Mouse (Mus musculus): ENCODE measurements around the gene Traf3. TPM values are rescaled to one million over a fixed set of nuclear protein-coding genes. Genes with fewer than 3 reads are reported as not detected.

Gene Traf3
- polyA plus RNA-seq, 1 experiment from 2014 or later = 10.1 TPM

DNA sequence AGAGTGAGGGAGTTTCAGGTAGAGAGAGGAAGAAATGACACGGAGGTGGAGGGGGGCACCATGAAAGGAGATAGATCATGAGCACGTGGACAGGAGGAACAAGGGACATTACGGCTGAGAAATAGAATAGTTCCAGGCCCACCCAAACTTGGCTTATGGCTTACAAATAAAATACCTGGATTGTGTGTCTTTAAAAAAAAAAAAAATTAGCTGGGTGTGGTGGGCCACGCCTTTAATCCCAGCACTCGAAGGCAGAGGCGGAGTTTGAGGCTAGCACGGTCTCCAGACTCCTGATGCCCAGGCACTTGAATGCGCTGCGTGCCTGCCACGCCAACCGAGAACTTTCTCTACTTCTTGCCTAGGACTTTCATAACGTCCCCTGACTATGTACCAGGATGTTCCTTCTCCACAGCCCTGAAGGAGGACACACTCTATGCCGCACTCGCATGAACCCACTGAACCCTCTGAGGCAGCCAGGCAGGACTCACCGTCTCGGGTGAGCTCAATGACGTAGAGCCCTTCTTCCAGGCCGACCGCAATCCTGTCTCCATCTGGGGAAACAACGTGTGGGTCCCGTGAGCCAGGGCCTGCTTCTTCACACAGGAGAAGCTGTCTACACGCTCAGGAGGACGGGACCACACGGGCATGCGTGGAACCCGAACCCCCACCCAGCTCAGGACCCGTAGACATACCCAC, 135.3 kb downstream of the Traf3 start:
- Histone ChIP-seq H3K4me2 (no peak overlapping the region), H3K27ac (no peak overlapping the region), H3K4me3 (replicated peaks) (no peak overlapping the region), H3K9ac (no peak overlapping the region), H3K27me3 (no peaks in the 10 kb centered on the region), H3K36me3 (peaks cover 97% of the 10 kb centered on the region), H3K9me3 (replicated peaks) (no peaks in the 10 kb centered on the region), H3K4me1 (no peaks in the 10 kb centered on the region)
- ATAC-seq (replicated peaks; ENCODE audit: low FRiP score) = no peak
- 95% methylated on average over 27 of the region's 27 CpGs for WGBS

DNA sequence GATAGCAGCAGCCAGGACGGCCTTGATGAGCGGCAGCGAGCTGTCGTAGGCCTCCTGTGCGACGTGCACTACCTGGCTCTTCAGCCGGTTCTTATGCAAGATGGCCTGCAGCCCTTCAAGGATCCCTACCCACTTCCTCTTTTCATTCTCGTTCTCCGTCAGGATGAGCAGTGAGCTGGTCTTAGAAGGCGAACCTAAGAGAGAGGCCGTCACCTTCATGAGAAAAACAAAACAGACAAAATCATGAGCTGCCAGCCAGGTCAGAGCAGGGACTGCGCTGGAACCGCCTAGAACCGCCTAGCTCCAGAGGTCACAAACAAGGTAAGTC, 135.8 kb downstream of the Traf3 start:
- Histone ChIP-seq H3K4me3 (replicated peaks) (no peak overlapping the region), H3K27me3 (no peaks in the 10 kb centered on the region), H3K9me3 (replicated peaks) (no peaks in the 10 kb centered on the region), H3K4me2 (no peak overlapping the region), H3K4me1 (no peaks in the 10 kb centered on the region), H3K36me3 (peaks cover 97% of the 10 kb centered on the region), H3K9ac (no peak overlapping the region), H3K27ac (no peak overlapping the region)
- WGBS = 90% methylated on average over 14 of the region's 14 CpGs
- ATAC-seq (replicated peaks; ENCODE audit: low FRiP score) = no peak

DNA sequence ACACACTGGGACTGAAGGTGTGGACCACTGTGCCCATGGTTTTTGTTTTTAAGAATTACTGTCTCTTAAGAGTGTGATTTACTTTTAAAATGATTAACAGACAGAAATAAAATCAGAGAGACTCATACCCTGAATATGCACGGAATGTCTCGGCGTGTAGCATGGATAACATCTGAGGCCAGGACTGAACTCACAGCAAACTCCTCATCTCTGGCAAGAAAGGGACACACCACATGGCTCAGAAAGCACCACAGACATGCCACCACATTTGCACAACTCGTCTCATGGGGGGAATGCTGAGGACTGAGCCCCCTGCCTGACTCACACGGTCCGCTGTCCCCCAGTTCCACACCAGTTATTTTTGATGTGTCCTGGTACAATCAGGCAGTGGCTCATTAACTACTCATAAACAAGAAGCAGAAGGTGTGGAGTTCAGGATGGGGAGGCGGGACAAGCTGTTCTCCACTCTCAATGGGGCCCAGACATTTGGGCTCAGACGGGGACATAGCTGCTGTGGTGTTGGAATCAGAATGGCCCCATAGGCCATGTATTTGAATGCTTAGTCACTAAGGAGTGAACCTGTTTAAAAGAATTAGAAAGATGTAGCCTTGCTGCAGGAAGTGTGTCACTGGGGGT, 137.7 kb downstream of the Traf3 start:
- no peak overlapping the region for H3K4me2 ChIP-seq
- no peak for ATAC-seq (replicated peaks; ENCODE audit: low FRiP score)
- peaks cover 95% of the 10 kb centered on the region for H3K36me3 ChIP-seq
- H3K4me1 ChIP-seq = no peaks in the 10 kb centered on the region
- H3K27me3 ChIP-seq = no peaks in the 10 kb centered on the region
- no peaks in the 10 kb centered on the region for H3K9me3 ChIP-seq (replicated peaks)
- 74% methylated on average over 8 of the region's 8 CpGs for WGBS
- H3K9ac ChIP-seq = no peak overlapping the region
- H3K27ac ChIP-seq = no peak overlapping the region
- no peak overlapping the region for H3K4me3 ChIP-seq (replicated peaks)

DNA sequence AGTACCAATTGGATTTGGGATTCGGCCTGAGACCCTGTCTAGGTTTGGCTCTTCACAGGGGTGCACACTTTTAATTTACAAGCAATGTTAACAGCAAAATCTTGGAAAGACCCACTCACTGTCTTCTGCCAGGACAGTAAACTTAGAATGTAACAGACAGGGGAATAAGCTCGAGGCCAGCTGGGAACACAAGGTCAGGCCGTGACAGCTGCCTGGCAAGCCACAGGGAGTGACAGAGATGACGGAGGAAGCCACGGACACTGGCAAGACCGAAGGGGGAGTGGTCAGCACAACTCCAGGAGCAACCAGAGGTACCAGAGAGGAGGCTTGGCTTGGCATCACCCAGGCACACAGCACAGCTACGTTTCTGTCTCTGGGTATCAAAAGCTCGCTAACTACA, 140.7 kb downstream of the Traf3 start:
- H3K4me2 ChIP-seq = no peak overlapping the region
- H3K27me3 ChIP-seq = no peaks in the 10 kb centered on the region
- H3K27ac ChIP-seq = no peak overlapping the region
- WGBS = 82% methylated on average over 8 of the region's 8 CpGs
- H3K9me3 ChIP-seq (replicated peaks) = no peaks in the 10 kb centered on the region
- ATAC-seq (replicated peaks; ENCODE audit: low FRiP score) = no peak
- H3K4me3 ChIP-seq (replicated peaks) = no peak overlapping the region
- no peak overlapping the region for H3K9ac ChIP-seq
- peaks cover 98% of the 10 kb centered on the region for H3K36me3 ChIP-seq
- H3K4me1 ChIP-seq = no peaks in the 10 kb centered on the region

DNA sequence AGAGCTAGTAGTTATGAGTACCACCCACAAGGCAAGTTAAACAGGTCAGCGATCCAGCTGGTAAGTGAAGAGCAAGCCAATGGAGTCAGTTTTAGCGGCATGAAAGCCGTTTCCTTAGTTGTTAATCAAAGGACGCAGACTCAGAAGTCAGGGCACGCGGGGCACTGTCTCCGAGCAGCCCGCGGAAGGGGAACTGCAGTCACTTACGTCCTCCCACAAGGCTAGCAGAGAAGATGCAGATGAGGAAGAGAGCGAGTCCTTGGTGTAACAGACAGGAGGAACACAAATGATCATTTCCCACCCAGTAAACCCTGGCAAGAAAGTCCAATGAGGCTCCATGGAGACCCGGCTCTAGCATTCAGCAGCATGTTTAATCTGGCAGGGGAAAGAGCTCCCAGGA, 143.1 kb downstream of the Traf3 start:
- Histone ChIP-seq H3K9ac (no peak overlapping the region), H3K27me3 (no peaks in the 10 kb centered on the region), H3K36me3 (peaks cover 98% of the 10 kb centered on the region), H3K4me3 (replicated peaks) (no peak overlapping the region), H3K27ac (0 out of 2 replicates have a peak overlapping the region, but pooled peaks have one; percentile 6), H3K4me2 (no peak overlapping the region), H3K4me1 (no peaks in the 10 kb centered on the region), H3K9me3 (replicated peaks) (no peaks in the 10 kb centered on the region)
- ATAC-seq (replicated peaks; ENCODE audit: low FRiP score) = no peak
- WGBS = 59% methylated on average over 12 of the region's 12 CpGs

DNA sequence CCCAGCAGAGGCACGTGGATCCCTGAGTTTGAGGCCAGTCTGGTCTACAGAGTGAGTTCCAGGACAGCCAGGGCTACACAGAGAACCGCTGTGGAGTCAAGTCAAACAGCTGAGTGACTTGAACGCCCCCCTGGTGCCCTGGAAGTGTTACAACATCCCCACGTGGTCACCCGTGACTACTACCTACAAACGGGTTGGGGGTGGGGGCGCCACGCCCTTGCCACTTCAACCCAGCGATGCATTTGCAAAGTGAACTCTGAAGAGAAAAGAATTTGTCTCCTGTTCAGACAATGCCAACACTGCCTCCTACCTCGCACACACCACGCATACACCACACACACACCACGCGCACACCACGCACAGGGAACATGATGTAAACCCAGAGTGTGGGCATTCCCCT, 143.8 kb downstream of the Traf3 start:
- Histone ChIP-seq H3K36me3 (peaks cover 98% of the 10 kb centered on the region), H3K27me3 (no peaks in the 10 kb centered on the region), H3K4me1 (no peaks in the 10 kb centered on the region), H3K4me3 (replicated peaks) (no peak overlapping the region), H3K27ac (no peak overlapping the region), H3K9ac (no peak overlapping the region), H3K4me2 (no peak overlapping the region), H3K9me3 (replicated peaks) (no peaks in the 10 kb centered on the region)
- ATAC-seq (replicated peaks; ENCODE audit: low FRiP score) = no peak
- WGBS = 85% methylated on average over 14 of the region's 14 CpGs

DNA sequence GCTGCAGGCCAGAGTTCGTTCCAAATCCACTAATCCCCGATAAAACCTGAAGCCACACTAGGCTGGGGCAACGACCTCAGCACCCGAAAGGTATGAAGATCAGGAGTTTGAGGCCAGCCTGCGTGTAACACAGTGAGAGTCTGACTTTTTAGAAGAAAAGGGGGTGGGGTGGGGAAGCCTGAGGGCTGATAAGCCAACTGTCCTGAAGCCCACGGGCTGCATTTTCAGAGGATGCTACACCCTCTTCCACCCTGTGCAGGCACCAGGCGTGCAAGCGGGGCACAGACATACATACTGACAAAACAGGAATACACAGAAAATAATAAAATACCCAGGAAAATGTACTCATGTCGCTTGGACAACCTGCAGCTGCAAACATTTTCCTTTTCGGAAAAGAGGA, 145.6 kb downstream of the Traf3 start:
- H3K4me3 ChIP-seq (replicated peaks) = no peak overlapping the region

DNA sequence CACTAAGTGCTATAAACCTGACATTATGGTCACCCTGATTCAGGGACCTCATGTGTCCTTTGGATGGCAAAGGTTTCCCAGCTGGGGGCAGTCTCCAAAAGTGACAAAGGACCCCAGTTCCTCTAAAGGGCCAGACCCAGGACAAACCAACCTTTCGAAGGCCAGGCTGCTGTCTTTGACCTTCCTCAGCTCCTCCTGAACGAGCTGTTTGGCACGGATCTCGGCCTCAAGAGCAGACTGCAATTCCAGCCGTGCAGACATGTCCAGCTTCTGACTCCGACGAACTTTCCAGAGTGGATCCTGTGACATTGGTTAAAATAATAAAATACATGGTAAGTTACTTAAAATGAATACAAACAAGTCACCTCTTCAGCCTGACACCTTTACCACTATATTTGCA, 148.1 kb downstream of the Traf3 start:
- Histone ChIP-seq H3K4me3 (replicated peaks) (no peak overlapping the region), H3K27me3 (no peaks in the 10 kb centered on the region), H3K4me2 (no peak overlapping the region), H3K36me3 (peaks cover 100% of the 10 kb centered on the region), H3K9ac (no peak overlapping the region), H3K27ac (no peak overlapping the region), H3K9me3 (replicated peaks) (no peaks in the 10 kb centered on the region), H3K4me1 (no peaks in the 10 kb centered on the region)
- 94% methylated on average over 7 of the region's 7 CpGs for WGBS
- ATAC-seq (replicated peaks; ENCODE audit: low FRiP score) = no peak

More for the DNA sequence above, 145.6 kb downstream of the Traf3 start:
- H3K27me3 ChIP-seq = no peaks in the 10 kb centered on the region
- no peaks in the 10 kb centered on the region for H3K9me3 ChIP-seq (replicated peaks)
- H3K9ac ChIP-seq = no peak overlapping the region
- no peaks in the 10 kb centered on the region for H3K4me1 ChIP-seq
- WGBS = 92% methylated on average over 10 of the region's 10 CpGs
- no peak for ATAC-seq (replicated peaks; ENCODE audit: low FRiP score)
- peaks cover 98% of the 10 kb centered on the region for H3K36me3 ChIP-seq
- no peak overlapping the region for H3K27ac ChIP-seq
- H3K4me2 ChIP-seq = no peak overlapping the region

Other genes with a start within 250 kb of the Traf3 start
- 12.1 and 14.0 TPM in 2 replicates for gene Ankrd9, start 187.3 kb upstream of the Traf3 start, polyA plus RNA-seq (2015; fragmentation: Nextera tagmentation; extraction: Ambion mirVana)
- gene Rcor1, start 127.0 kb upstream of the Traf3 start, polyA plus RNA-seq (2015; fragmentation: Nextera tagmentation; extraction: Ambion mirVana) = 10.0 and 10.5 TPM in 2 replicates
- not detected in 2 replicates for gene 4930595D18Rik, start 18.1 kb downstream of the Traf3 start, polyA plus RNA-seq (2015; fragmentation: Nextera tagmentation; extraction: Ambion mirVana)
- 43.7 and 43.9 TPM in 2 replicates for gene Amn, start 104.7 kb downstream of the Traf3 start, polyA plus RNA-seq (2015; fragmentation: Nextera tagmentation; extraction: Ambion mirVana)
- 31.9 and 40.0 TPM in 2 replicates for gene Cdc42bpb, start 211.3 kb downstream of the Traf3 start, polyA plus RNA-seq (2015; fragmentation: Nextera tagmentation; extraction: Ambion mirVana)
- gene Lbhd2, start 240.4 kb downstream of the Traf3 start, polyA plus RNA-seq (2015; fragmentation: Nextera tagmentation; extraction: Ambion mirVana) = 5.5 and 7.0 TPM in 2 replicates

Data from kidney, embryonic 15.5 days (tissue).